Mouse (Mus musculus): ENCODE results near the gene Chrm3. TPM values are rescaled to one million over a fixed set of nuclear protein-coding genes. Genes with fewer than 3 reads are reported as not detected.

Gene Chrm3
- 0.01 and 0.05 TPM in 2 replicates for polyA plus RNA-seq (2012; rRNA removed)

DNA sequence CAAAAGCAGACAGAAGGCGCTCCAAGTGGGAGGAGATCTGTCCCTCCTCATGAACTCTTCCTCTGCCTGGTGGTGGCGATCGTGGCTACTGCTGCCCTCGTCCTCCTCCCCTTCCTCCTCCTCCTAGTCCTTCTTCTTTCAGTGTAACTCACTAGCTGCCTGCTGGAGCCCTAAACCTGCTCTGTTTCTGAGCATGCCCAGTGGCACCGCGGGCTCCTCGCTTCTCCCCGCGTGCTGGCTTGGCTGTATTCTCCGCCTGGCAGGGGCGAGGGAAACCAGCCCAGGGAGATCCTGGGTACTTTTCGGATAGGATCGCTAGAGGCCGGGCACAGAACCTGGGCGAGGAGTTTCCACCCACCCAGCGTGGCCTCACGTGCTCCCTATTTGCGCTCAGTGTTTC, at the start of gene Chrm3:
Chrm3 (minus strand) TSS at position 71 of the 400 bp plus-strand sequence.

